Mouse (Mus musculus) adrenal gland, adult 18-20 months (tissue): ENCODE measurements around the gene Lonrf3. TPM values are rescaled to one million over a fixed set of nuclear protein-coding genes. Genes with fewer than 3 reads are reported as not detected.

Source experiments
- DNase-seq, 2 experiments: peaks; one replicate each; pipeline ENCODE4 v3.0.0; 2021 to 2022; ENCODE audit warnings: low spot score in 2 of 2
- long read RNA-seq, 2 experiments: library from polyadenylated mRNA; stranded (forward); transcript quantifications; one replicate each; pipeline ENCODE4 v2.0.0; 2021
- microRNA-seq, 2 experiments: library from miRNA; unstranded; fragments of <30 nt; microRNA quantifications; one replicate each; pipeline ENCODE4 v1.2.0; 2021; ENCODE audit warnings: borderline number of aligned reads in 2 of 2
- total RNA-seq, 2 experiments: library from RNA; stranded (reverse); gene quantifications; 1 replicate in 1 of 2; 2 replicates in 1 of 2; pipeline ENCODE4 v1.2.3; 2021

The Lonrf3 gene
- total RNA-seq = 1 to 10 TPM; 5.8 to 6.4 TPM
- long read RNA-seq, experiment 1, partial matches to known transcripts = 0 of 1 reads
- long read RNA-seq, experiment 1, other reads (novel, unspliced or antisense) = 0 of 1 reads
- long read RNA-seq, experiment 2, partial matches to known transcripts = 0 of 3 reads
- long read RNA-seq, experiment 2, other reads (novel, unspliced or antisense) = 0 of 3 reads

- DNase-seq = peak; percentile 75 to 82
Observed at GRCm38 (mm10) chrX:36328271-36329039, at the start of gene Lonrf3. Lonrf3 (plus strand) TSS chrX:36328353.

- DNase-seq = no peak
Observed at GRCm38 (mm10) chrX:36278750-36279149, 49.4 kb upstream of the Lonrf3 start.

GRCm38 (mm10) chrX:36311420-36311819 is 16.7 kb upstream of the Lonrf3 start:
- DNase-seq = no peak

- DNase-seq = peak; percentile 8 to 36
Observed at GRCm38 (mm10) chrX:36327491-36328255, 480 bp upstream of the Lonrf3 start.

GRCm38 (mm10) chrX:36329040-36329649 is 992 bp downstream of the Lonrf3 start:
- peak; percentile 16 to 26 for DNase-seq

- DNase-seq = peak; percentile 44 to 56
Observed at GRCm38 (mm10) chrX:36329849-36330411, 1.8 kb downstream of the Lonrf3 start.

- DNase-seq = no peak
Observed at GRCm38 (mm10) chrX:36352446-36352845, 24.3 kb downstream of the Lonrf3 start.

GRCm38 (mm10) chrX:36385340-36385739 is 57.2 kb downstream of the Lonrf3 start:
- peak in 1 of 2 experiments; percentile 12 for DNase-seq

- DNase-seq = no peak
Observed at GRCm38 (mm10) chrX:36389971-36390370, 61.8 kb downstream of the Lonrf3 start.

GRCm38 (mm10) chrX:36390503-36390902 is 62.4 kb downstream of the Lonrf3 start:
- no peak for DNase-seq

- DNase-seq = no peak
Observed at GRCm38 (mm10) chrX:36392672-36393071, 64.5 kb downstream of the Lonrf3 start.

GRCm38 (mm10) chrX:36393279-36393678 is 65.1 kb downstream of the Lonrf3 start:
- DNase-seq = no peak

GRCm38 (mm10) chrX:36400980-36401379 is 72.8 kb downstream of the Lonrf3 start, which contains the start of gene Gm6268:
Gm6268 (plus strand) TSS chrX:36401280.
- no peak for DNase-seq

GRCm38 (mm10) chrX:36402316-36402715 is 74.2 kb downstream of the Lonrf3 start:
- no peak for DNase-seq

Small RNAs within 50 kb of the gene (microRNA-seq; reads per million reads assigned to microRNA genes)
- 0 reads per million in 2 experiments for gene Gm44485

Other genes starting within 250 kb of the Lonrf3 start
- 10 to 100 TPM in 1 of 2 experiments, 1 to 10 TPM in 1; 5.3 to 11.7 TPM for gene Il13ra1, start 216.2 kb upstream of the Lonrf3 start, total RNA-seq
- 1 to 10 TPM; 3.5 to 5.1 TPM for gene Zcchc12, start 132.4 kb upstream of the Lonrf3 start, total RNA-seq
- gene Gm6268, start 72.9 kb downstream of the Lonrf3 start, total RNA-seq = not detected
- gene Gm14569, start 163.5 kb downstream of the Lonrf3 start, total RNA-seq = under 1 TPM in 1 of 2 experiments, not detected in 1; 0.76 TPM